Mouse (Mus musculus) telencephalon, adult 2 months (tissue): ENCODE measurements at regions not wholly inside any gene's neighbourhood (a gene's known extent, or its start where the extent isn't known, plus 50 kb on each side); places are given as distances from the start of the nearest gene placed in this dataset.

Source experiments
- DNase-seq: peaks from one replicate; pipeline ENCODE4 v3.0.0-alpha.2; 2011; ENCODE audit warnings: low read depth, low spot score

DNA sequence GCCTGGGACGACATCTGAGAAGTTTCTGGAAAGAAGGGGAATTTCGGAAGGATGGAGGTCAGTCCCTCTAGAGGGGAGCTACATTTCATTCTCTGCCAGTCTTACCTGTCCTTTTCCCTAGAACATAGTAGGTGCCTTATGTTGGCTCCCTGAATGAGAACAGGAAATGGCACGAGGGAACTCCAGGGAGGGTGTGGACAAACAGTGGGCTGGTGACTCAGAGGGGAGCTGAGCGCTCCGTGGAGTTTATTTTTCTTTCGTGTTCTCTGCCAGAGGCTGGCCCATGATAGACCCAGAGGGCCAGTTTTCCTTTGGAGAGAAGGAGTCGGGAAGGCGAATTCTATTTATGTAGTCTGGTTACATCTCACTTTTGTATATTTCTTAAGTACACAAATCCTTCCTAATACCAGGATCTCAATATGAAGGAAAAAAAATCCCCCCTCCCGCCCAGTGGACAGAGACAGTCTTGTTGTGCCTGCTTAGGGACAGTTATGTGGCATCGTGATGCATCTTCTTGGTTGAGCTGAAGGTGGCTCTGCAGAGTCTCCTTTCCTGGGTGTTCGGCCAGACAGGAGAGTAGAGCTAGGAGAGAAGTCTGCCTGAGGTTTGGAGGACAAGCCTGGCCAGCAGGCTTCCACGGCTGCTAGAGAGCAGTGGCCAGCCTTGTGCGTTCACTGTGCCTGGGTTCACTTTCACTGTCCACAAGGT, 84.3 kb upstream of the Rbpj start:
- no peak for DNase-seq

- no peak for DNase-seq
These were observed 81.9 kb upstream of the Rbpj start for GRCm38 (mm10) chr5:53384026-53384425.

DNA sequence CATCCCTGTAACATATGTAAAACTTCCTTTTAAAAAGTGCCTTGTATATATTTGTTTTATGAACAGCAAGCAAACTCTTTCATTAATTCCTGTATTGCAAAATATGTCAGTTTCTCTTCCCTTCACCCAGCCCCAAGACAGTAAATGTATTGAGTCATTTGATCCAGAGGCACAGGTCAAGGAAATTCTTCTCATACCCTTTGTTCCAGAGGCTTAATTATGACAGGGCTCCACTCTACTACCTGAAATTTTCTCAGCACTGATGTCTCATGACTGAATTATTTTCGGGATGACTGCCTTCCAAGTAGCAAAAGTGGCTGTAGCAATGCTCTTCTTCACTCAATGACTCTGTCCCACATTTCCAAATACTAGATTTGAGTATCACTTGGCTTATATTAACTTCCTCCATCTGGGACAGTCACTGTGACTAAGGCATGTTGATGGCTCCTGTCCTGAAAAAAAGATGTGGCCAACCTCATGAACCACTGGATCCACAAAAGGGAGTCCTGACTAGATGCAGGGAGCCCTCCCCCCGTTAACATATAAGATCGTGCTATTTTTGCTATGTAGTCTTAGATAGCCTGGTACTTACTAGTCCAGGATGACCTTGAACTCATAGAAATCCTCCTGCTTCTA, 80.3 kb upstream of the Rbpj start:
- DNase-seq, result no peak

DNA sequence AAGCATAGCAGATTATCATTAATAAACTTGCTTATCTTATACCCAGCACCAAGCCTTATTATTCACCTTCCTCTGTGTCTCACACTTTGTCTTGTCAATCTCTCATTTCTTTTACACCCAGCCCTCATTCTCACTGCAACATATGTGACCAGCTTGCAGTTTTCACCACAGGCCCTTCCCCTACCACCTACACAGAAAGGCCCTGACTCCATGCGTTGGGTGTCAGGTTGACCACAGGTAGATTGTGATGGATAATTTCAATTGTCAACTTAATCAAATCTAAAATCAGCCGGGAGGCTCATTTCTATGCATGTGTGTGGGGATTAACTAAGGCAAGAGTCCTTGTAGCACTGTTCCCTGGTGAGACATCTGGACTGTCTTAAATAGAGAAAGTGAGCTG, 72.4 kb upstream of the Rbpj start:
- DNase-seq, result no peak

DNA sequence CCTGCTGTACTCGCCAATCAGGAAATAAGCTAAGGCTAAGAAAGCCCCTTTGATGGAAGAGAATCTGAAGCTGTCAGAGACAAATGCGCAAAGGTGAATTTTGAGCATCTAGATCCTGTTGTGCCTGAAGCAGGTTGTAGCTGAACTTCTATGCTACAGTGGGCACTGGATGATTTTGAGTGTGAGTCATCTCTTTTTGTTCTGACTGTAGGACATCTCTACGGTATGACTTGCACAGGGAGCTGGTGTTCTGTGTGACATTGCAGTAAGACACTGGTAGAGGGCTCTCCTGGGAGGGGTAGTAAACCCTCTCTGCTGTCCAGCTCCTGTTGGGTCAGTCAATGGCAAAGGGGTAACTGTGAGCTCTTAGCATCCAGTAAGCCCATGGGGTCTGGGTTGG, 71.4 kb upstream of the Rbpj start:
- DNase-seq, result no peak

GRCm38 (mm10) chr5:53398428-53399058, 67.4 kb upstream of the Rbpj start:
- no peak for DNase-seq

DNA sequence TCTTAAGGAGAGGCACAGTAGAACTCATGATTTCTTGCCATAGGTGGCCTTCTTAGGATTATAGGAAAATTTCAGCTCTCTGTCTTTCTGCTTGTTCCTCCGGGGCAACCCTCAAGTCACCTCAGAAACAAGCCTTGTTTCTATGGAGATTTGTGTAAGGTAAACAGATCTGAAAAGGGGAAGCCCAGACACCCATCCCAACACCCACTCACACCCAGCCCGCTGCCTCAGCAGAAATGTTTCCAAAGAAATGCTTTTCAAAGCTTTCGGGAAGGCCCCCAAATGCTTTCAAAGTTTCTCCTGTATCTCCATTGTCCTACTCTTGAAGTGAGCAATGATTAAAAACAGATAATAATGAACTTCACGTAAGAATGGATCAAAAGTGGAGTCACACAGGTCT, 64.9 kb upstream of the Rbpj start:
- DNase-seq, result no peak

DNA sequence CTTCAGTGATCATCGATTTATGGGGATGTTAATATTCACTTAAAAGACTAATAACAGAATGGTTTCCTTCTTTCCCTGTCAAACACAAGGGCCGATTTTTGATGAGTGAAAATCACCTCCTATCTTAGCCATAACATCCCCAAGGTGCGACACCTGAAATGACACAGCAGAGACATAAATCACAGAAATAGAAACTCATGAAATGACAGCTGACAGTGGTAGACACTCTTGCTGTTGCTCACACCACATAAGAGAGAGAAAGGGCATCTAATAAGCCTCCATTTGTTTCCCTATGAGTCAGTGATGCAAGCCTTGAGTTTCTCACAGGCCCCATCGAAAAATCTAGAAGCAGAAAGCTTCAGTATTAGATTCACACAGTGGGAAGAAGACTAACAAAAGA, 63.9 kb upstream of the Rbpj start:
- no peak for DNase-seq

- DNase-seq, result no peak
These were observed 63.3 kb upstream of the Rbpj start for GRCm38 (mm10) chr5:53402619-53403151.

GRCm38 (mm10) chr5:53405929-53406328, 60.0 kb upstream of the Rbpj start:
- DNase-seq, result no peak

- no peak for DNase-seq
These were observed 58.3 kb upstream of the Rbpj start for GRCm38 (mm10) chr5:53407646-53408045.

GRCm38 (mm10) chr5:53408235-53408634, 57.7 kb upstream of the Rbpj start:
- DNase-seq, result no peak

DNA sequence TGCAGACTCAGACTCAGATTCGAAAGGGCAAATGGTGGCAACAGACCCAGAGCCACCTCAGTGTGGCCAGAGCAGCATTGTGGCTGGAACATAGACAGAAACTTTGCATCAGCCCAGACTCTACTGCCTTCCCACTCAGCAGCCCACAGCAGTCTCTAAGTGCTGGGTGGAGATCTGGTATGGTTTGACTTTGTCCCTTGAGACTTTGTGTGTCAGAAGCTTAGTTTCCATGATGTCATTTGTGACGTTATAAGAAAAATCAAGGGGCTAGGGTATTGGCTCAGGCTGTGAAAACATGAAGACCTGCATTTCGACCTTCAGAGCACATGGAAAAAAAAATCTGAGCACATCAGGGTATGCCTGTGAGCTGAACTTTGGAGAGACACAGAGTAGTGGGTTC, 56.2 kb upstream of the Rbpj start:
- DNase-seq, result no peak

DNA sequence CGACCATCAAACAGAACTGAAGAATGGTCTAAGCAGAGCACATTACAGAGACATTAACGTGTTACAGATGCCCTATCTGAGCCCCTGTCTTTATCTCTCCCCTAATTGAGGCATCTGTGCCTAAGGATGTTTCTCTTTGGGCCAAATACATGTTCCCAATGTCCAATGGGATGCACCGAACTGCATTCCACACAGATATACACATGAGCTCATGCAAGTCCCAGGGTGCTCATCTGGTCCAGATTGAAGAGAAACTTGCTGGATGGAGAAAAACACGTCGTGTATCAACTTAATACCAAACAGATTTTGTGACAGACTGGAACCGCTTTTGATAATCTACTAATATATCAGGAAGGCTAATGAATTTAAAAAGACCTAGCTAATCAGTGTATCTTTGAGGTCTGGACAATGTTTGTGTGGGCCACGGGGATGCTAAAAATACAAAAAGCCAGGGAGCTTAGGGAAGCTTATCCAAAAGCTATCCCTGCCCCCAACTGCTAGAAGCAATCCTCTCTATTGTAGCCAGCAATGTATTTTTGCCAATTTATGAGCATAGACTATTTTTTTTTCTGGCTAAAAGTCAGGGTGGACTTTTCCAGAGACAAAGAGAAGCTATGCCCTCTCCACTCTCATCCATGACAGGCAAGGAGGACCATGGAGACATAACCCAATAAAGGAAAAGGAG, 53.4 kb upstream of the Rbpj start:
- DNase-seq, result no peak

GRCm38 (mm10) chr5:53413677-53414076, 52.3 kb upstream of the Rbpj start:
- no peak for DNase-seq

- DNase-seq, result no peak
These were observed 50.5 kb upstream of the Rbpj start for GRCm38 (mm10) chr5:53415472-53415871.
